Mouse (Mus musculus) thymus, postnatal 14 days (tissue): ENCODE results near the gene Dzip1.
A peak's percentile ranks its signal among the peaks of the same experiment; 100 is the strongest.

ENCODE experiments used
- DNase-seq: peaks from one replicate; pipeline ENCODE4 v3.0.0; 2021

Dzip1 gene

GRCm38 (mm10) chr14:118922251-118922650 is 3.0 kb downstream of the Dzip1 start:
- DNase-seq = no peak

GRCm38 (mm10) chr14:118920654-118921053 is 4.6 kb downstream of the Dzip1 start:
- DNase-seq = no peak

GRCm38 (mm10) chr14:118919025-118919424 is 6.2 kb downstream of the Dzip1 start:
- peak; percentile 55 for DNase-seq

- no peak for DNase-seq
Measured at GRCm38 (mm10) chr14:118913651-118914050, 11.6 kb downstream of the Dzip1 start.

- DNase-seq = no peak
Measured at GRCm38 (mm10) chr14:118911521-118911920, 13.7 kb downstream of the Dzip1 start.

GRCm38 (mm10) chr14:118910332-118911222 is 14.7 kb downstream of the Dzip1 start:
- DNase-seq = peak; percentile 73

- no peak for DNase-seq
Measured at GRCm38 (mm10) chr14:118909872-118910271, 15.4 kb downstream of the Dzip1 start.

GRCm38 (mm10) chr14:118907592-118907991 is 17.7 kb downstream of the Dzip1 start:
- no peak for DNase-seq

GRCm38 (mm10) chr14:118903867-118904562 is 21.2 kb downstream of the Dzip1 start:
- no peak for DNase-seq

- DNase-seq = no peak
Measured at GRCm38 (mm10) chr14:118903397-118903796, 21.9 kb downstream of the Dzip1 start.

GRCm38 (mm10) chr14:118900911-118901310 is 24.3 kb downstream of the Dzip1 start:
- no peak for DNase-seq

- peak; percentile 32 for DNase-seq
Measured at GRCm38 (mm10) chr14:118899940-118900339, 25.3 kb downstream of the Dzip1 start.

- no peak for DNase-seq
Measured at GRCm38 (mm10) chr14:118895655-118896054, 29.6 kb downstream of the Dzip1 start.

GRCm38 (mm10) chr14:118895228-118895627 is 30.0 kb downstream of the Dzip1 start:
- no peak for DNase-seq

- no peak for DNase-seq
Measured at GRCm38 (mm10) chr14:118890101-118890500, 35.2 kb downstream of the Dzip1 start.

GRCm38 (mm10) chr14:118884250-118884556 is 41.1 kb downstream of the Dzip1 start:
- no peak for DNase-seq

GRCm38 (mm10) chr14:118883344-118884249 is 41.7 kb downstream of the Dzip1 start:
- DNase-seq = no peak

GRCm38 (mm10) chr14:118880696-118881095 is 44.6 kb downstream of the Dzip1 start:
- no peak for DNase-seq

- DNase-seq = no peak
Measured at GRCm38 (mm10) chr14:118878346-118878910, 46.8 kb downstream of the Dzip1 start.

GRCm38 (mm10) chr14:118874786-118875415 is 50.4 kb downstream of the Dzip1 start:
- no peak for DNase-seq

- DNase-seq = no peak
Measured at GRCm38 (mm10) chr14:118874126-118874525, 51.1 kb downstream of the Dzip1 start.

GRCm38 (mm10) chr14:118869712-118870111 is 55.5 kb downstream of the Dzip1 start:
- no peak for DNase-seq
